Mouse (Mus musculus): ENCODE results near the gene Thrb.

DNA sequence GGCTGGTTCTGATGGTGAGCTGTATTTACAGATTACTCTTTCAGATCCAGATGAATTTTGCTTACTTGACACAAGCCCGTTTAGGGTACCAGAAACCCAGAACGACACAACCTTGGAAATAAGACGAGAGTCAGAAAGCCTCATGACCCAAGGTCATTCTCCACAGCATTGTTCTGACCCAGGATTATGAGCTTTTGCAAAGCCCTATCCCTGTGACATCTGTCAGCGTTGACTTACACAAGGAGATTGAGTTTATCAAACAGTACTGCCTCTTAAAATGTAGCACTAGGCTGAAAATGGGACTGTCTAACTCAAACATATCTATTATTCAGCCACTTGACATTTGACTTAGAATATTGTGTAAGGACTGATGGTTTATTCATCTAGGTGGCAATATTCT lies 312.1 kb downstream of the Thrb start:
- TF ChIP-seq CTCF (IDR thresholded peaks at IDR 0.05; ENCODE audit: low read depth, low read length) = no peak
- no peak for TF ChIP-seq POLR2A (IDR thresholded peaks at IDR 0.05; ENCODE audit: borderline replicate concordance, low read depth, low read length)
